Mouse (Mus musculus) forebrain, postnatal 0 days (tissue): ENCODE measurements around the gene Stx1b. TPM values are rescaled to one million over a fixed set of nuclear protein-coding genes. Genes with fewer than 3 reads are reported as not detected.

ENCODE experiments used
- ATAC-seq: fragments of 200-750 bp; cut with Nextera tagmentation; 2 replicates; pipeline ENCODE4 v1.8.0; 2017; ENCODE audit warnings: mild to moderate bottlenecking, moderate library complexity
- DNase-seq: peaks from one replicate; pipeline ENCODE4 v3.0.0-alpha.2; 2015
- H3K27ac ChIP-seq: fragments of 300-500 bp; sonication (generic); 2 replicates; pipeline ENCODE4 v1.5.1; 2014; ENCODE audit warnings: low read depth, mild to moderate bottlenecking, antibody characterized with exemption, low read length, moderate library complexity, mixed read lengths
- H3K27me3 ChIP-seq: fragments of 300-500 bp; sonication (generic); 2 replicates; pipeline ENCODE4 v1.6.1; 2014; ENCODE audit warnings: mild to moderate bottlenecking, low read length, mixed read lengths; ENCODE audit not compliant: insufficient read depth
- H3K36me3 ChIP-seq: fragments of 300-500 bp; sonication (generic); 2 replicates; pipeline ENCODE4 v1.6.1; 2014; ENCODE audit warnings: mild to moderate bottlenecking, moderate library complexity; ENCODE audit not compliant: insufficient read depth
- H3K4me1 ChIP-seq: fragments of 300-500 bp; sonication (generic); 2 replicates; pipeline ENCODE4 v1.6.1; 2014; ENCODE audit warnings: antibody characterized with exemption; ENCODE audit not compliant: insufficient read depth
- H3K4me2 ChIP-seq: fragments of 300-500 bp; sonication (generic); 2 replicates; pipeline ENCODE4 v1.6.1; 2014; ENCODE audit warnings: low read depth, mild to moderate bottlenecking, moderate library complexity
- H3K4me3 ChIP-seq: fragments of 300-500 bp; sonication (generic); 2 replicates; pipeline ENCODE4 v1.5.1; 2014; ENCODE audit warnings: low read depth, low read length, mixed read lengths
- H3K9ac ChIP-seq: fragments of 300-500 bp; sonication (generic); 2 replicates; pipeline ENCODE4 v1.6.1; 2014; ENCODE audit warnings: mild to moderate bottlenecking
- H3K9me3 ChIP-seq: fragments of 300-500 bp; sonication (generic); 2 replicates; pipeline ENCODE4 v1.6.1; 2016; ENCODE audit warnings: low read length
- CTCF ChIP-seq: sonication (generic); IDR thresholded peaks from 2 replicates; pipeline ENCODE4 v1.5.1; 2016; ENCODE audit warnings: antibody characterized with exemption, control low read depth, low read depth
- WGBS: fragments of 180-500 bp; shearing (Covaris S2); extraction: QIAGEN DNeasy Blood & Tissue Kit; methylation state at CpG from one replicate; pipeline ENCODE4 v1.1.7; 2014; 5-methylcytosine and 5-hydroxymethylcytosine counted together
- polyA plus RNA-seq: library from polyadenylated mRNA; unstranded; fragments of >200 nt; fragmentation: Nextera tagmentation; extraction: Ambion mirVana; gene quantifications from 2 replicates; pipeline ENCODE4 v1.2.1, GENCODE M21; 2015
- total RNA-seq: library from RNA; depleted of rRNA; stranded (reverse); fragments of >200 nt; gene quantifications from 2 replicates; pipeline ENCODE4 v1.2.3, GENCODE M21; 2014; rRNA removed

The Stx1b gene
- total RNA-seq, result 37.9 and 51.3 TPM in 2 replicates
- 38.5 and 58.4 TPM in 2 replicates for polyA plus RNA-seq

DNA sequence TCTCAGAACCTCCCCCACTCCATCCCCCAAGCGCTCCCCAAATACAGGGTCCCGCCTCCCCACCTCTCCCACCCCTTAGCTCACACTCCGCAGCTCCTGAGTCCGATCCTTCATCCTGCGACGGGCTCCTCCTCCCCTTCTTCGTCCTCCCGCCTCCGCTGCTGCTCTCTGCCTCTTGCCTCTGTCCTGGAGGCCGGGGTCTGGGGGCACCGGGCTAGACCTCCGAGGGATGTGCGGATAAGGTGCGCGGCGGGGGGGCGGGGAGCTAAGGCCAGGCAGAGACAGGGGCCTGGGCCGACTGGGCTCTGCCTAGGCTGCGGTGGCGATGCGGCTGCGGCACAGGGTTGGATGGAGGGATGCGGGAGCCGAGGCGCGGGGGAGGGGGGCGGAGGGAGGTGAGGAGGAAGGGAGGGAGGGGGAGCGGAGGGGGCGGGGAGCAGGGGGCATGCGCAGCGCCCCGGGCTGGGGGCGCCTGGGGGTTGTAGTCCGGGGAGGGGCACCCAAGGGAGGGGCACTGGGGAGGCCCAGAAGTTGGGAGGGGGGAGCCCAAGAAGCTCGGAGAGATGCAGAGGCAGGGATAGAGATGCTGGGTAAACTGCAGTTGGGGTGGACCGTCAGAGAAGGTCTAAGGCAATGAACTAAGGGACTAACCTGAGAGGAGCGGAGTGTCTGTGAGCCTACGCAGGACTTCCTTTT is at the start of gene Stx1b, which contains the start of gene Stx4a:
TSS of gene Stx1b (minus strand) at position 374 of the 696 bp plus-strand sequence.
TSS of gene Stx4a (plus strand) at position 119 of the 696 bp plus-strand sequence.
- WGBS, result 4% methylated on average over 29 of the region's 38 CpGs
- Histone ChIP-seq H3K27ac (peak within 1 kb of the TSS; percentile 86), H3K9me3 (no peaks in the 10 kb centered on the region), H3K27me3 (no peaks in the 10 kb centered on the region), H3K4me3 (peak within 1 kb of the TSS; percentile 74), H3K36me3 (no peaks in the 10 kb centered on the region), H3K4me2 (peak within 1 kb of the TSS; percentile 70), H3K9ac (peak within 1 kb of the TSS; percentile 83), H3K4me1 (0 out of 2 replicates have a peak, but pooled peaks cover 8% of the 10 kb centered on the region)
- peak; percentile 86 for DNase-seq
- peak; percentile 91 for ATAC-seq
- TF ChIP-seq CTCF, result no peak; the same call in 1 of the 2 replicates

DNA sequence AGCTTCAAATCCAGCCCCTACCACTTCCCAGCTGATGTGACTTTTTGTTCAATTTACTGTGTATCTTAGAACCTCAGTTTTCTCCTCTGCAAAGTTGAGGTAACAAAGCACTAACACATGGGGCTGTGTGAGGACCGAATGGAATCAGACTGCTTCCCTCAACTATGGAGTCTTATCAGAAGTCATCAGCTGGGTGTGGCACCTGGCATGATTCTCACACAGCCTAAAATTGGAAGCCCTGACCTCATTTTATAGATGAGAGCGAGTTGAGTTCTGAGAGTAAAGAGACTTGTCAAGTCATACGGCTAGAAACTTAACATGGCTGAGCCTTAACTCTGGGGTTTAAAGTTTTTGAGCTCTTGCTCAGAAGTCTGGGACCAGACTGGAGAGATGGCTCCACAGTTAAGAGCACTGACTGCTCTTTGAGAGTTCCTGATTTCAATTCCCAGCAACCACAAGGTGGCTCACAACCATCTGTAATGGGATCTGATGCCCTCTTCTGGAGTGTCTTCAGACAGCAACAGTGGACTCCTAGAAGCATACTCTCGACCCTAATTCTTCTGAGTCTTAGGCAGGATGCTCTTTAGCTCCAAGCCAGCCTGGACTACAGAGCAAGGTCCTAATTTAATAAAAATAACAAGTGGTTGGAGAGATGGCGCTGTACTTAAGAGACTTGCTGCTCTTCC is 45.9 kb upstream of the Stx1b start:
- H3K9me3 ChIP-seq, result no peaks in the 10 kb centered on the region
- no peak overlapping the region for H3K9ac ChIP-seq
- DNase-seq, result no peak
- H3K4me3 ChIP-seq, result no peak overlapping the region
- no peak overlapping the region for H3K4me2 ChIP-seq
- H3K36me3 ChIP-seq, result peaks cover 31% of the 10 kb centered on the region
- H3K27me3 ChIP-seq, result no peaks in the 10 kb centered on the region
- peaks cover 12% of the 10 kb centered on the region for H3K4me1 ChIP-seq
- peak; percentile 50 for TF ChIP-seq CTCF
- no peak for ATAC-seq
- WGBS, result 82% methylated on average over 5 of the region's 5 CpGs
- H3K27ac ChIP-seq, result no peak overlapping the region

DNA sequence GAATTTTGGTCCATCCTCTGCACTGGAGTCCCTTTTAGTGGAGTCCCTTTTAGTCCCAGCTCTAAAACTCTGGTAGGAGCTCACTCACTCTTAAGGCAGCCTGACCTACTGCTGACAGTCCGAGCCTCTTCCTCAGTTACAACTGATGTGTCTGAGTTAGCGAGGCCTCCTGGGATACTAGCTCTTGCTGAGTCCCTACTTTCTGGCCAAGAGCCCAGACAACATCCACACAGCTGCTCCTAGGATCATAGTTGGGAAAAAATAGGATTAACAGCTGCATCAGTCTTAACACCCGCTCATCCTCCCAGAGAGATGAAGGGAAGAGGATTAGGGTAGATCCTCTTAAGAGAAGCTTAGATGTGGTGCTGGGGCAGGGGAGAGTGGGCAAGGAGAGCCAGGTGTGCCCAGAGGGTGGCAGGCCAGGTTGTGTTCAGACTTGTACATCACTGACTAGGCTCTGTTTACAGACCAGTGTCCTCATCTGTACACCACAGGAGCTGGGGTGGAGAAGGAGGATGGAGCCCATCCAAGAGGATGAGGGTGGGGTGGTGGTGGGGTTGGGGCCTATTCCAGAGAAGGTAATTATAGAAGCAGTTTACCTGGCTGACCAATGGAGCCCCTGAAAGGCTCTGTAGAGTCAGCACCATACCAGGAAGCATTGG is 44.9 kb upstream of the Stx1b start:
- H3K9me3 ChIP-seq, result no peaks in the 10 kb centered on the region
- TF ChIP-seq CTCF, result no peak
- DNase-seq, result peak; percentile 10
- 61% methylated on average over 3 of the region's 3 CpGs for WGBS
- H3K4me2 ChIP-seq, result no peak overlapping the region
- no peaks in the 10 kb centered on the region for H3K27me3 ChIP-seq
- ATAC-seq, result peak; percentile 25; the same call in 1 of the 2 replicates
- H3K9ac ChIP-seq, result no peak overlapping the region
- H3K36me3 ChIP-seq, result peaks cover 37% of the 10 kb centered on the region
- 0 out of 2 replicates have a peak overlapping the region, but pooled peaks have one; percentile 10 for H3K27ac ChIP-seq
- H3K4me1 ChIP-seq, result peaks cover 8% of the 10 kb centered on the region
- no peak overlapping the region for H3K4me3 ChIP-seq

DNA sequence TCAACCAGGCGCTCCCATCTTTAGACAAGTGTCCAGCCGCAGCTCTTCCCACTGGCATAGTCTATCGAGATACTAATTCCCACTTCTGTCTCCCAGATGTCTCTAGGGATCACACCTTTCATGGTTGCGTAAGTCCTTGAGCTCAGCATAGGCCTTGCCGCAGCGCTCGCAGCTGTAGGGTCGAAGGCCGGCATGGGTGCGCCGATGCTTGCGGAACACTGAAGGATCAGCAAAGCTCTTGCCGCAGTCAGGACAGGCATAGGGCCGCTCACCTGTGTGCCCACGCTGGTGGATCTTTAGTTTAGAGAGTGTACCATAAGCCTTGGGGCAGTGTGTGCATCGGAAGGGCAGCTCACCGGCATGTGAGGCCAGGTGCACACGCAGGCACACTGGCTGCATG is 43.3 kb upstream of the Stx1b start:
- no peaks in the 10 kb centered on the region for H3K4me1 ChIP-seq
- H3K9ac ChIP-seq, result no peak overlapping the region
- H3K4me2 ChIP-seq, result no peak overlapping the region
- no peak overlapping the region for H3K4me3 ChIP-seq
- no peak for TF ChIP-seq CTCF
- no peak overlapping the region for H3K27ac ChIP-seq
- DNase-seq (no peak), ATAC-seq (no peak)
- H3K36me3 ChIP-seq, result peaks cover 38% of the 10 kb centered on the region
- H3K27me3 ChIP-seq, result no peaks in the 10 kb centered on the region
- no peaks in the 10 kb centered on the region for H3K9me3 ChIP-seq
- WGBS, result 96% methylated on average over 18 of the region's 18 CpGs

DNA sequence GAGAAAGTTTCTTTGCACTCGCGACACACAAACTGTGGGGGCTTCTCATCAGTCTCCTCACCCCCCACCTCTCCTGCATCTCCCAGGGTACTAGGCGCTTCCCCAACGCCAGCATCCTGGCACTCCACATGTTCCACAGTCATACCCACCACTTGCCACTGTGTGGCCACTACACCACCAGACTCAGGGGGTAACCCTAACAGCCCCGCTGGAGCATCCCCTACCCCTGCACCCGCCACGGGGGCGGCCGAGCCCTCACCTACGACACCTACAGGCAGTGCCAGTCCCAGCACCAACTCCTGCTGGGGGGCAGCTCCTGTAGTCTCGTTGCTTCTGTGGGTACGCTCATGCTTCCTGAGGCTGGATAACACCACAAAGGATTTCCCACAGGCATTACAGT is 42.1 kb upstream of the Stx1b start:
- Histone ChIP-seq H3K9ac (no peak overlapping the region), H3K9me3 (no peaks in the 10 kb centered on the region), H3K36me3 (peaks cover 38% of the 10 kb centered on the region), H3K4me1 (no peaks in the 10 kb centered on the region), H3K4me3 (no peak overlapping the region), H3K27ac (no peak overlapping the region), H3K4me2 (no peak overlapping the region), H3K27me3 (no peaks in the 10 kb centered on the region)
- 93% methylated on average over 12 of the region's 12 CpGs for WGBS
- no peak for TF ChIP-seq CTCF
- no peak for DNase-seq
- ATAC-seq, result no peak

DNA sequence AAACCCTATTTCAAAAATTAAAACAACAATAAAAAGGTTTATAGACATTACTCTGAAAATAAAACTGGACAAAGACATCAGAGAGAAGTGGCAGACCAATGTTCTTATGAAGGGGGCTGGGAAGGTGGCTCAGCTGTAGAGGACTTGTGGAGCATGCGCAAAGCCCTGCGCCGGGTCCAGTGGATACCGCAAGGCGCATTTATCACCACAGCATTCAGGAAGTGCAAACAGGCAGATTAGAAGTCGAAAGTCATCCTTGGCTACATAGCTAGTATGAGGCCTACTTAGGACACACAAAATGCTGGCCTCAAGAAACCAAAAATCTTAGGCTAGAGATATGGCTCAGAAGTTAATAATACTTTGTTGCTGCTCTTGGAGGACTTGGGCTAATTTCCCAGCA is 33.9 kb upstream of the Stx1b start:
- H3K9me3 ChIP-seq, result no peaks in the 10 kb centered on the region
- H3K4me3 ChIP-seq, result no peak overlapping the region
- no peak overlapping the region for H3K9ac ChIP-seq
- ATAC-seq (no peak), DNase-seq (no peak)
- H3K27ac ChIP-seq, result no peak overlapping the region
- H3K36me3 ChIP-seq, result no peaks in the 10 kb centered on the region
- 94% methylated on average over 6 of the region's 6 CpGs for WGBS
- no peak overlapping the region for H3K4me2 ChIP-seq
- H3K27me3 ChIP-seq, result no peaks in the 10 kb centered on the region
- H3K4me1 ChIP-seq, result no peaks in the 10 kb centered on the region
- no peak for TF ChIP-seq CTCF
